Mouse (Mus musculus) induced T-regulatory cell, adult 2 months (primary cell): ENCODE results near the gene Thbs4.
"Not testable (repeated sequence)": the region's sequence is repeated elsewhere in the genome, so short reads cannot be mapped to it uniquely, and the experiment has no call there.

Experiments
- DNase-seq: peaks from one replicate; pipeline ENCODE4 v3.0.0-alpha.2; 2012; ENCODE audit warnings: low read depth

Thbs4 gene

DNA sequence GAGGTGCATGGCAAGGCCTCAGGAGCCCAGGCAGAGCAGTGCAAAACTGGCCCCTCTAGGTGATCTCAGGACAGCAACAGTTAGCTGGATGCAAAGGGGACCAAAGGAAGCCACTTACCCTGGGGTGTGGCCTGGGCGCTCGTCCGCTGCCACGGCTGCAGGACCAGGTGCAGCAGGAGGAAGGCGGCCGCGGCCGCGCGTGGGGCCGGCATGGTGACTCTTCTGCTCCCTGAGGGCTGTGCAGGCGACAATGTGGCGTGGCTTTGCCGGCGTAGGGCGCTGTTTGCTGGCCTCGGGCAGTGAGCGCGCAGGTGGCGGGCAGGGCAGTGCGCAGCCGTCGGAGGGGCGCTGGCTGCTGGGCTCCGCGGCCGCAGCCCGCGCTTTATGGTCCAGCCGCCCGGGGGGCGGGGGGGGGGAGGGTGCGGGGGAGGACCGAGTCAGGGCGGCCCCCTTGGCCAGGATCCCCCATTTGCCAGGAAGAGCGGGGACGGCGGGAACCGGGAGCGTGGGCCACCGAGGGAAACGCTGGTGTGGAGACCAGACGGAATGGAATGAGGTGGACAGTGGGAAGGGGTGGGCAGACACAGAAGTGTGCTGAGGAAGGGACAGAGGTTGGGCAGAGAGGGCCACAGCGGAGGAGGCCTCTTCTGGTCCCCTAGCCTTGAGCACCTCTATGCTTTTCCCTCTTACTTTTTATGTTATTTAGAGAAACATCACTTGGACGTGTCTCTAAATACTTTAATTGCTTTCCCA, at the start of gene Thbs4:
Gene Thbs4 (minus strand): TSS at position 357 of the 753 bp plus-strand sequence.
- DNase-seq = no peak

GRCm38 (mm10) chr13:92833162-92833561, 38.5 kb upstream of the Thbs4 start:
- no peak for DNase-seq

DNA sequence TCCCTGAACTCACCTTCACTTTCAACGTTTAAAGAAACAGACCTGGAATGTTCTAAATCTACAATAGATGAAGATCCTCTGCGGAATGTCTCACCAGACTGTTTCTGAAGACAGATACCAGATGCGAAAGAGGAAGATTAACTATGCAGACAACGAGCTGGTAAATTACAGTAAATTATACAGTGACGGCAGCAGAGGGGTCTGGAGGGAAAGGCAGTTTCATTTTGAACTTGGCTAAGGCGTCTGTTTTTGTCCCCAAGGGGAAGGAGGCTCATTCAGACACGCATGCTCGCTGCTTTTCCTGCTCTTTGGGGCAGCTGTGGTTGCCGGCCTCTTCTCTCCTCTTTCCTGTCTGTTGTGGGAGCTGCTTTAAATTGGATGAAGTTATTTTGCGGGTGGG, 34.2 kb upstream of the Thbs4 start:
- DNase-seq = no peak

DNA sequence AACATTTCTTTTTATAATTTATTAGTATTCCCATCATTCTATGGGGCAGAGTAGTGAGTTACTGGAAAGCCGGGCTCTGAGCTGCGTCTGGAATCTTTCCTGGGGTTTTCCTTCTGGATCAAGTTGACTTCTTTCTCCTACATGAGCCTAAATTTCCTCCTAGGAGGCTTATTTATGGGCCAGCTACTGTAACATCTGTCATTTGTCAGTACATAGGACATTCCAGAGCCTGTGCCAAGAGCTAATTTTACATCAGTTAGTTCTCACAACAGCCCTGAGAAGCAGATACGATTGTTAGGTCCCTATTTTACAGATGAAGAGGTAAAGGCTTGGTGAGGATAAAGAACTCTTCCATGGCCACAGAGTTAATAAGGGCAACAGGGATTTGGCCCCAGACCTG, 22.7 kb upstream of the Thbs4 start:
- DNase-seq = no peak

GRCm38 (mm10) chr13:92816329-92816728, 21.7 kb upstream of the Thbs4 start:
- no peak for DNase-seq

GRCm38 (mm10) chr13:92810592-92810991, 16.0 kb upstream of the Thbs4 start:
- DNase-seq = not testable (repeated sequence)

- DNase-seq = no peak
These were observed 13.2 kb upstream of the Thbs4 start for GRCm38 (mm10) chr13:92807849-92808248.

GRCm38 (mm10) chr13:92806785-92807184, 12.2 kb upstream of the Thbs4 start:
- no peak for DNase-seq

GRCm38 (mm10) chr13:92799306-92799925, 4.8 kb upstream of the Thbs4 start:
- DNase-seq = no peak

DNA sequence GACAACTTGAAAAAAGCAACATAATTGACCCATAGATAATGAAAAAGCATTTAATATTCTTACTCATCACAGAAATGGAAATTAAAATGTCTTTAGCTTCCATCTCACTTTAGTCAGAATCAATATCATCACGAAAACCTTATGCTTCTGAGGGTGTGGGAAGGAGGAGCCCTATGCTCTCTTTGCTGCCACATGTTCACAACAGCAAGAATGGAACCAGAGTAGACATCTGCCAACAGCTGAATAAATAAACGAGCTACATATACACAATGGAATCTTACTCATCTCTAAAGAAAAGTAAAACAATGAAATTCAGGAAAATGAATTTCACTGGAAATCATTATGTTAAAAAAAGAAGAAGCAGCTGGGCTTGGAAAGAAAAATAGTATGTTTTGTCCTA, 4.2 kb upstream of the Thbs4 start:
- DNase-seq = no peak

GRCm38 (mm10) chr13:92793636-92794035, 982 bp downstream of the Thbs4 start:
- DNase-seq = no peak

GRCm38 (mm10) chr13:92791474-92791873, 3.1 kb downstream of the Thbs4 start:
- no peak for DNase-seq

DNA sequence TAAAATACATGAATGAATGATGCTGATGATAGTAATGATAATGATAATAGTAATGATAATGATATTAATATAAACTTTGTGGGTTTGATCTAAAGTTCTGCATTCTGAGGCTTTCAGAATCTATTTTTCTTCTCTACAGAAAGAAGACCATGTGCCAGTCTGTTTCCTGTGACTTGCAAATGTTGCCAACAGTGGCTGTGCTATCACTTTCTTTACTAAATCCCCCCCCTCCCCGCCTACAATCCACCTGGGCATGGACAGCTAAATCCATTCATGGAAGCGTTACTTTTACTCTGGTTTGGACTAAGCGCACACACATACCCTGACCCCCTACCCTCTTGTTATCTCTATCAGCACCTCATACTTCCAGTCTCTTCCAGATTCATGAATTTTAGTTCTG, 10.3 kb downstream of the Thbs4 start:
- no peak for DNase-seq

- DNase-seq = no peak
These were observed 11.1 kb downstream of the Thbs4 start for GRCm38 (mm10) chr13:92783551-92783950.

DNA sequence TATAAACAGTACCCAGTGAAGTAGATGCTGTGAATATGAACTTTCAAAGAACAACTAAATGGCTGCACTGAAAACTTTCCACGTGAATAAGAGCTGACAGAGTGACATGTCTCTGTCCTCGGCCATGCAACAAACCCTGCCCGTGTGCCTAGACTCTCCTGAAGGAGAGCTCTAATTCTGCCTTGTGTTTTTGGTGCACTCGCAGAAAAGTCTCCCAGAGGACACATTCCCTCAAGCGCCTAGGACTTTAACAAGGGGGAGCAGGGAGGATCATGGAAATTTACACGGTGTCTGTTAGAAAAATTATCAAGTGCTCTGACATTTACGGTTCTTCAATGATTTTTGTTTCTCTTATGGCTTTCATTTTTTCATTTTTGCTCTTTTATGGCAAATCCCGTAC, 13.7 kb downstream of the Thbs4 start:
- DNase-seq = no peak

DNA sequence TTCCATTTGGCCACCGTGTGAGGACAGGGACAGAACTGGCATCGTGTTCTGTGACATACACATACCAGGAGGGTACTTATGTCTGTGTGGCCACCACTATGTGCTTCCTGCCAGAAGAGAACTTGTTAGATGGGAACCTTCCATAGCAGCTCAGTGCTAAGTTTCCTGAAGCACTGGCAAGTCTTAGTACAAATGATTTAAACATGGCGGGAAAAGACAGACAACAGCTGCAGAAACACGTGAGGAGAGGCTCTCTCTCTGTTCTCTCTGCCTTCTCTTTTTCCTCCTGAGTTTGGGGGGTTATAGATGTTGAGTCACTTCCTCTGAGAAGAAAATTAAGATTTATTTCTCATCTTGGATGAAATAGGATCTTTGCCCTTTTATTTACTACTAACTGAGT, 14.5 kb downstream of the Thbs4 start:
- DNase-seq = no peak

DNA sequence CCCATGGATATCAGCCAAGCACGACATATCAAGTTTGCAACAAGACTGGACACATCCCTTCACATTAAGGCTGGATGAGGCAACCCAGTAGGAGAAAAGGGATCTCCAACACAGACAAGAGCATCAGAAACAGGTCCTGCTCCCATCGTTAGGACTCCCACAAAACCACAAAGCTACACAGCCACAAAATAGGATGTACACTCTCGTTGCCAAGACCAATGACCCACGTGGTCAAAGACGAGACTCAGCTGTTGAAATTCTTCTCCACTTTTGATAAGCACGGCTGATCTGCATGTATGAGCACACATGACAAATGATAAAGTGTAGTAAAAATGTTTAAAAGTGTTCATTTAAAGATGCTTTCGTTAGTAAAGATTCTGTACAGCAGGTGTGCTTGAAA, 16.0 kb downstream of the Thbs4 start:
- no peak for DNase-seq

GRCm38 (mm10) chr13:92775916-92776315, 18.7 kb downstream of the Thbs4 start:
- no peak for DNase-seq

DNA sequence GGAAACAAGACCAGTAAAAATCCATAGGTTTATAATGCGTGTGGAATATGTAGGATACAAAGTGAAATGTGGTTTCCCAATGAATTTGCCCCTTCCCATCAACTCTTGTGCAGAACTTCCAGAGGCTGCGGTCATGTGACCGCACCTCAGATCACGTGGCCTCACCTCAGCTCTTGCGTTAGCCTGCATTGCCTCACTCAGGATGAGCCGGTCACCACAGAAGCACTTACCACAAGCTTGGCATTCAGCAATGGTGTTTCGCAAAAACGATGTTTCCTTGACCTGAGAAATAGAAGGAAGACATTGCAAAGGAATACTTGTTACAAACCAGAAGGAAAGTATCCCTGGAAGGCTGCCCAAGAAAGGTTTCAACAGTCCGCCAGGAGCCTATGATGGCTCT, 19.7 kb downstream of the Thbs4 start:
- DNase-seq = no peak

- DNase-seq = no peak
These were observed 22.1 kb downstream of the Thbs4 start for GRCm38 (mm10) chr13:92772500-92772899.

GRCm38 (mm10) chr13:92771566-92771965, 23.1 kb downstream of the Thbs4 start:
- no peak for DNase-seq

DNA sequence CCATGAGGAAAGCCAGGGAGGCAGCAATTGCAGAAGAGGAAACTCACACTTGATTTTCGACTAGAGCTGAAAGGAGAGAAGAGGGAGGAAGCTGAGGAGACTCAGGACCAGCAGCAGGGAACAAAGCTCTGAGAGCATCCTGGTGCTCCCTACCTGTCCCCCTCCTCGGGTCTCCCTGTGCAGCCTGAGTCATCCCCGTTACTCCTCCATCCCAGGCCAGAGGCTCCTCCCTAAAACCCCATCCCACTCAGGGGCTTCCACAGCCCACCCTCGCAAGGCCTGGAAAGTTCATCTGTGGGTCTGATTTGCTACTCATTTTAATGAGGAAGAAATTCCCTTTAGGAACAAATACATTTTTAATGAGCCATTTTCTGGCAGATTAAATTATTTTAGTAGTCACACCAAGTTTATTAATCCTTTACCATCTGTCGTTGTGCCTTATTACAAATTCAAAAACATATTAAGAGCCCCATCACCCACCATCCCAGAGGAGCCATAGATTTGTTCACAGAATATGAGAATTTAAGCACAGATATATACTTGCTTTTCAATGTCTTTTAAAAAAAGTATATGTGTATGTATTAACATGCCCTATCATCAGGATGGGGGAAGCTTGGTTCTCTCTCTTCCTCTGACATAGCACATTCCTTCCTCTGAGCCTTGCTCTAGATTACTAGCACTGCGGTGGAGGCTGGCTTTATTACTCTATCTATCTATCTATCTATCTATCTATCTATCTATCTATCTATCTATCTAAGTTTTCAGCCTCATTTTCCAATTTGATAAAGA, 29.0 kb downstream of the Thbs4 start:
- DNase-seq = no peak

GRCm38 (mm10) chr13:92762322-92762721, 32.3 kb downstream of the Thbs4 start:
- DNase-seq = no peak
